In genomic region chr2:61813106-61813505, GRCm38 (mm10) we compare ENCODE assay signal across 16 mouse cellular contexts. TPM values are rescaled to one million over a fixed set of nuclear protein-coding genes. Genes with fewer than 3 reads are reported as not detected.
DNase-seq lines count a peak whose midpoint lies in the region; ATAC-seq and TF ChIP-seq lines count a peak whose summit lies in the region.
"Had no signal": no experiment of that assay in that cellular context is flagged by ENCODE, and none has a peak within 500 bp of the region (broad histone marks: within the 10 kb centered on the region; RNA-seq: fewer than 3 reads in every experiment).

No protein-coding gene starts in this region.

- WGBS in heart, embryonic 10.5 days, result 7% methylated on average over 6 of the region's 6 CpGs
- WGBS in midbrain, embryonic 10.5 days, result 4% methylated on average over 6 of the region's 6 CpGs
- WGBS in midbrain, postnatal 0 days, result 10% methylated on average over 6 of the region's 6 CpGs
- WGBS in embryonic facial prominence, embryonic 10.5 days, result 4% methylated on average over 6 of the region's 6 CpGs
- 6% methylated on average over 6 of the region's 6 CpGs for WGBS in limb, embryonic 11.5 days

- TF ChIP-seq CTCF in midbrain, postnatal 0 days (IDR thresholded peaks at IDR 0.05), result no peak

- no peaks in the 10 kb centered on the region for H3K36me3 ChIP-seq in heart, embryonic 10.5 days
- no peaks in the 10 kb centered on the region for H3K36me3 ChIP-seq in midbrain, embryonic 10.5 days
- H3K36me3 ChIP-seq in midbrain, postnatal 0 days (ENCODE audit: insufficient read depth, low read length), result no peaks in the 10 kb centered on the region
- H3K36me3 ChIP-seq in embryonic facial prominence, embryonic 10.5 days (replicated peaks), result no peaks in the 10 kb centered on the region
- H3K36me3 ChIP-seq in limb, embryonic 11.5 days (ENCODE audit: control insufficient read depth, insufficient read depth, low read length), result no peaks in the 10 kb centered on the region
- H3K36me3 ChIP-seq: embryonic facial prominence, embryonic 15.5 days; heart, embryonic 12.5 days; hindbrain, embryonic 13.5 days; limb, embryonic 13.5 days; lung, embryonic 15.5 days; neural tube, embryonic 12.5 days had no signal

- no peak for ATAC-seq in midbrain, postnatal 0 days (ENCODE audit: low FRiP score)
- no peak for ATAC-seq in limb, embryonic 11.5 days (ENCODE audit: insufficient number of reproducible peaks, low FRiP score, low TSS enrichment, low read depth)

- H3K9me3 ChIP-seq in heart, embryonic 10.5 days, result no peaks in the 10 kb centered on the region
- H3K9me3 ChIP-seq in midbrain, embryonic 10.5 days (replicated peaks), result no peaks in the 10 kb centered on the region
- H3K9me3 ChIP-seq in midbrain, postnatal 0 days (ENCODE audit: low read length), result no peaks in the 10 kb centered on the region
- no peaks in the 10 kb centered on the region for H3K9me3 ChIP-seq in embryonic facial prominence, embryonic 10.5 days
- H3K9me3 ChIP-seq in limb, embryonic 11.5 days (ENCODE audit: control insufficient read depth, low read length), result no peaks in the 10 kb centered on the region
- H3K9me3 ChIP-seq: embryonic facial prominence, embryonic 15.5 days; heart, embryonic 12.5 days; hindbrain, embryonic 13.5 days; limb, embryonic 13.5 days; lung, embryonic 15.5 days; neural tube, embryonic 12.5 days had no signal

- H3K4me1 ChIP-seq in heart, embryonic 10.5 days, result peaks cover 22% of the 10 kb centered on the region
- peaks cover 28% of the 10 kb centered on the region for H3K4me1 ChIP-seq in midbrain, embryonic 10.5 days
- 0 out of 2 replicates have a peak, but pooled peaks cover 6% of the 10 kb centered on the region for H3K4me1 ChIP-seq in midbrain, postnatal 0 days (ENCODE audit: insufficient read depth, low read length)
- peaks cover 22% of the 10 kb centered on the region for H3K4me1 ChIP-seq in embryonic facial prominence, embryonic 10.5 days
- no peaks in the 10 kb centered on the region for H3K4me1 ChIP-seq in limb, embryonic 11.5 days (ENCODE audit: control insufficient read depth, insufficient read depth, low read length)

- no peak overlapping the region for H3K4me3 ChIP-seq in heart, embryonic 10.5 days
- no peak overlapping the region for H3K4me3 ChIP-seq in midbrain, embryonic 10.5 days
- no peak overlapping the region for H3K4me3 ChIP-seq in midbrain, postnatal 0 days (ENCODE audit: low read depth, low read length)
- H3K4me3 ChIP-seq in embryonic facial prominence, embryonic 10.5 days, result no peak overlapping the region
- H3K4me3 ChIP-seq in limb, embryonic 11.5 days (ENCODE audit: low read depth, low read length), result no peak overlapping the region

- peaks cover 97% of the 10 kb centered on the region for H3K27me3 ChIP-seq in heart, embryonic 10.5 days (ENCODE audit: insufficient read depth, poor library complexity, severe bottlenecking)
- peaks cover 100% of the 10 kb centered on the region for H3K27me3 ChIP-seq in midbrain, embryonic 10.5 days (ENCODE audit: low read depth, poor library complexity, severe bottlenecking)
- peaks cover 43% of the 10 kb centered on the region for H3K27me3 ChIP-seq in midbrain, postnatal 0 days (ENCODE audit: insufficient read depth, low read length)
- H3K27me3 ChIP-seq in embryonic facial prominence, embryonic 10.5 days (replicated peaks; ENCODE audit: low read depth, poor library complexity, severe bottlenecking), result peaks cover 99% of the 10 kb centered on the region
- peaks cover 33% of the 10 kb centered on the region for H3K27me3 ChIP-seq in limb, embryonic 11.5 days (ENCODE audit: control insufficient read depth, insufficient read depth, low read length)

- peak; percentile 27 to 36 for DNase-seq in heart, postnatal 10 days
- DNase-seq in heart, embryonic 10.5 days (ENCODE audit: low spot score), result no peak
- DNase-seq in midbrain, embryonic 10.5 days (ENCODE audit: low spot score), result peak; percentile 20
- DNase-seq in midbrain, postnatal 0 days (ENCODE audit: low spot score), result no peak
- DNase-seq in embryonic facial prominence, embryonic 10.5 days (ENCODE audit: low spot score), result peak; percentile 30
- DNase-seq in limb, embryonic 11.5 days (ENCODE audit: low spot score), result peak; percentile 47
- DNase-seq in yolk sac, embryonic 10.5 days (ENCODE audit: low spot score), result no peak
- no peak for DNase-seq in gastrocnemius, adult 8-10 months (ENCODE audit: low spot score in 2 of 2)
- DNase-seq: cerebellum, adult 11-12 months had no signal

- H3K9ac ChIP-seq in midbrain, postnatal 0 days (replicated peaks; ENCODE audit: low read length, poor library complexity, severe bottlenecking), result no peak overlapping the region
- H3K9ac ChIP-seq in limb, embryonic 11.5 days (ENCODE audit: low read length), result no peak overlapping the region
- H3K9ac ChIP-seq: embryonic facial prominence, embryonic 15.5 days; hindbrain, embryonic 13.5 days; lung, embryonic 15.5 days; neural tube, embryonic 12.5 days had no signal

- intact Hi-C loops in heart, postnatal 10 days (cut with DNase I), result loop anchor here (5.0 to 10.0 kb wide), 3 partner anchors 101 to 642 kb away; partner anchors contain the start of gene Psmd14

- no peak overlapping the region for H3K4me2 ChIP-seq in midbrain, postnatal 0 days (ENCODE audit: low read depth, low read length, poor library complexity, severe bottlenecking)
- H3K4me2 ChIP-seq in limb, embryonic 11.5 days (ENCODE audit: low read depth, severe bottlenecking), result no peak overlapping the region

- H3K27ac ChIP-seq in heart, embryonic 10.5 days, result no peak overlapping the region
- no peak overlapping the region for H3K27ac ChIP-seq in midbrain, embryonic 10.5 days (replicated peaks)
- H3K27ac ChIP-seq in midbrain, postnatal 0 days (ENCODE audit: low read depth, low read length), result no peak overlapping the region
- no peak overlapping the region for H3K27ac ChIP-seq in embryonic facial prominence, embryonic 10.5 days (replicated peaks)
- H3K27ac ChIP-seq in limb, embryonic 11.5 days (replicated peaks; ENCODE audit: low read depth, low read length), result no peak overlapping the region
- H3K27ac ChIP-seq: embryonic facial prominence, embryonic 15.5 days; hindbrain, embryonic 13.5 days; kidney, postnatal 0 days; limb, embryonic 13.5 days; lung, embryonic 15.5 days; neural tube, embryonic 12.5 days had no signal

RNA-seq across cellular contexts. Expression of gene Tbr1, which starts 10.4 kb away (rescaled TPM):
- total RNA-seq in heart, postnatal 10 days (2021), result not detected
- 0.11 TPM in 1 of 2 replicates, not detected in the other for polyA plus RNA-seq in heart, embryonic 10.5 days (2016; fragmentation: Nextera tagmentation; extraction: Ambion mirVana)
- 0.23 and 0.26 TPM in 2 replicates for polyA plus RNA-seq in midbrain, embryonic 10.5 days (2016; fragmentation: Nextera tagmentation; extraction: Ambion mirVana)
- total RNA-seq in midbrain, postnatal 0 days (2014; rRNA removed), result 1.1 and 1.2 TPM in 2 replicates
- 0.07 and 0.60 TPM in 2 replicates for polyA plus RNA-seq in midbrain, postnatal 0 days (2015; fragmentation: Nextera tagmentation; extraction: Ambion mirVana)
- 0.13 and 0.30 TPM in 2 replicates for polyA plus RNA-seq in embryonic facial prominence, embryonic 10.5 days (2016; fragmentation: Nextera tagmentation; extraction: Ambion mirVana)
- polyA plus RNA-seq in limb, embryonic 11.5 days (2014; fragmentation: Nextera tagmentation; extraction: Ambion mirVana), result 0.08 and 0.17 TPM in 2 replicates
- not detected for total RNA-seq in gastrocnemius, adult 8-10 months (2022)
- polyA plus RNA-seq: heart, embryonic 12.5 days had no signal

Comparison
In these comparisons a context has a peak if more than half of its experiments do, and no peak if none do; other contexts are left out.
1. DNase-seq: peak in heart, postnatal 10 days (2 of 2), midbrain, embryonic 10.5 days (single experiment), embryonic facial prominence, embryonic 10.5 days (single experiment) and limb, embryonic 11.5 days (single experiment); none in heart, embryonic 10.5 days (single experiment), midbrain, postnatal 0 days (single experiment), yolk sac, embryonic 10.5 days (single experiment) and gastrocnemius, adult 8-10 months (0 of 2).